Mouse (Mus musculus) spleen, adult 2 months (tissue): ENCODE measurements at regions not wholly inside any gene's neighbourhood (a gene's known extent, or its start where the extent isn't known, plus 50 kb on each side); places are given as distances from the start of the nearest gene placed in this dataset.

Experiments used
- CTCF ChIP-seq: fragments of 200-500 bp; IDR thresholded peaks from 2 replicates; pipeline ENCODE4 v1.5.1; 2011; ENCODE audit warnings: mild to moderate bottlenecking, inconsistent platforms; ENCODE audit not compliant: insufficient read depth, insufficient read length, insufficient replicate concordance; ENCODE audit errors: extremely low read depth
- POLR2A ChIP-seq: fragments of 200-500 bp; IDR thresholded peaks from 2 replicates; pipeline ENCODE4 v1.6.1; 2011; ENCODE audit warnings: low read depth, low read length, inconsistent platforms

DNA sequence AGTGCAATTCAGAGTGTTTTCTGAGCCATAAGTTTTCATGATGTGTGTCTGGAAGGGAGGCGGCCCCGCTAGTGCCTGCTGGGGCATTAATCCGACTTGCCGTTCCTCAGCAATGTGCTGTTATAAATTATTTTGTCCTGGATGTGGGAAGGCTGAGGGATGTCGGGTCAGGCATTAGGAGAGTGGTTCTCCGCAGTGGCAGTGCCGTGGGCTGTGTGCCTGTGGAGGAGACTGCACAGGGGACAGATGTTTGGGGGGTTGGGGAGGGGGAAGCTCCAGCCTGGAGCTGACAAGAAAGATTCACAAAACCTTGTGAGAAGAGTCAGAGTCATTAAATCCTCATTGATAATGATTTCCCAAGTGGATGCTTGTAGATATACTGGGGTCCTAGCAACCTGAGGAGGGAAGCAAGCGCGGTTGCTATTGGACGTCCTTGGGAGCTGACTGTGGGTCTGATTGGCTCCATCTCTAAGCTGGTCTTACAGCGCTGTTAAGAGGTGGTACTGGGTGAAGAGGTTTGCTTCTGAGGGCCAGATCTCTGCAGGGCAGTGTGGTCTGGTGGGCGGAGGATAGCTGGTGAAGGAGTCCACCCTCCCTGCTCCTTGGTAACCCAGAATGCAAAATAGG is 234.5 kb downstream of the Uaca start:
- no peak for TF ChIP-seq CTCF
- no peak for TF ChIP-seq POLR2A
